ENCODE assay signal across 9 mouse cellular contexts in genomic region chr15:101859735-101860170, GRCm38 (mm10). TPM values are rescaled to one million over a fixed set of nuclear protein-coding genes. Genes with fewer than 3 reads are reported as not detected.
A peak's percentile ranks its signal among the peaks of the same experiment; 100 is the strongest.
DNase-seq lines count a peak whose midpoint lies in the region; ATAC-seq and TF ChIP-seq lines count a peak whose summit lies in the region.
"Had no signal": no experiment of that assay in that cellular context is flagged by ENCODE, and none has a peak within 500 bp of the region (broad histone marks: within the 10 kb centered on the region; RNA-seq: fewer than 3 reads in every experiment).

No protein-coding gene starts in this region.

- DNase-seq in testis, postnatal 14 days (ENCODE audit: low spot score): no peak
- peak; percentile 44 to 46 for DNase-seq in layer of hippocampus, postnatal 25 days (ENCODE audit: extremely low spot score in 1 of 2, low spot score in 1 of 2)
- DNase-seq in lung, postnatal 0 days (ENCODE audit: low spot score): peak; percentile 49
- DNase-seq in ovary, postnatal 36 days (ENCODE audit: low spot score): peak; percentile 50
- no peak for DNase-seq in spleen, postnatal 36 days (ENCODE audit: low spot score in 2 of 2)

- peaks cover 6% of the 10 kb centered on the region for H3K27me3 ChIP-seq in testis, adult 2 months (ENCODE audit: control insufficient read depth, insufficient read depth, low read length)
- peaks cover 79% of the 10 kb centered on the region for H3K27me3 ChIP-seq in embryonic facial prominence, embryonic 13.5 days
- H3K27me3 ChIP-seq in lung, postnatal 0 days (replicated peaks; ENCODE audit: insufficient read depth, low read length): 0 out of 2 replicates have a peak, but pooled peaks cover 11% of the 10 kb centered on the region

- no peaks in the 10 kb centered on the region for H3K36me3 ChIP-seq in testis, adult 2 months (ENCODE audit: control insufficient read depth, insufficient read depth, low read length)
- no peaks in the 10 kb centered on the region for H3K36me3 ChIP-seq in embryonic facial prominence, embryonic 13.5 days
- no peaks in the 10 kb centered on the region for H3K36me3 ChIP-seq in lung, postnatal 0 days (ENCODE audit: insufficient read depth, low read length)

- ATAC-seq in embryonic facial prominence, embryonic 13.5 days (ENCODE audit: insufficient number of reproducible peaks, insufficient read depth, low FRiP score, low TSS enrichment, low read depth): no peak
- peak; percentile 37 to 51; a peak in 3 of 4 replicates for ATAC-seq in hematopoietic stem cell, adult 5-6 weeks (replicated peaks in 1 of 2; ENCODE audit: insufficient read depth in 1 of 2, low FRiP score in 2 of 2, low TSS enrichment in 1 of 2, low read depth in 1 of 2, poor library complexity in 2 of 2, severe bottlenecking in 2 of 2)
- peak; percentile 33; the same call in 1 of the 2 replicates for ATAC-seq in lung, postnatal 0 days

- H3K4me1 ChIP-seq in testis, adult 2 months (ENCODE audit: control insufficient read depth, insufficient read depth, low read length): peaks cover 10% of the 10 kb centered on the region
- H3K4me1 ChIP-seq in embryonic facial prominence, embryonic 13.5 days: peaks cover 27% of the 10 kb centered on the region
- no peaks in the 10 kb centered on the region for H3K4me1 ChIP-seq in lung, postnatal 0 days (ENCODE audit: insufficient read depth, low read depth, low read length)

- H3K27ac ChIP-seq in testis, adult 2 months (ENCODE audit: control insufficient read depth, insufficient read depth, low read depth, low read length): no peak overlapping the region
- no peak overlapping the region for H3K27ac ChIP-seq in embryonic facial prominence, embryonic 13.5 days
- no peak overlapping the region for H3K27ac ChIP-seq in lung, postnatal 0 days (ENCODE audit: low read length)

- 1% methylated on average over 31 of the region's 33 CpGs for WGBS in embryonic facial prominence, embryonic 13.5 days
- under 1% methylated on average over 32 of the region's 33 CpGs for WGBS in lung, postnatal 0 days

- peak overlapping the region; percentile 67 for H3K4me3 ChIP-seq in testis, adult 2 months (ENCODE audit: control insufficient read depth, low read depth, low read length)
- peak overlapping the region; percentile 48 for H3K4me3 ChIP-seq in embryonic facial prominence, embryonic 13.5 days
- peak overlapping the region; percentile 28 for H3K4me3 ChIP-seq in lung, postnatal 0 days (ENCODE audit: low read depth, low read length)
- H3K4me3 ChIP-seq: myocyte had no signal

- TF ChIP-seq POLR2A in testis, adult 2 months (IDR thresholded peaks at IDR 0.05; ENCODE audit: control insufficient read depth, low read depth, low read length): no peak

- H3K9ac ChIP-seq in embryonic facial prominence, embryonic 13.5 days: peak overlapping the region; percentile 66
- no peak overlapping the region for H3K9ac ChIP-seq in lung, postnatal 0 days (replicated peaks; ENCODE audit: low read depth)

- no peak for TF ChIP-seq EP300 in lung, postnatal 0 days (IDR thresholded peaks at IDR 0.05)

- peak overlapping the region; percentile 84 for H3K4me2 ChIP-seq in embryonic facial prominence, embryonic 13.5 days
- peak overlapping the region; percentile 59 for H3K4me2 ChIP-seq in lung, postnatal 0 days (replicated peaks; ENCODE audit: low read depth, low read length)

- H3K9me3 ChIP-seq in embryonic facial prominence, embryonic 13.5 days: no peaks in the 10 kb centered on the region
- no peaks in the 10 kb centered on the region for H3K9me3 ChIP-seq in lung, postnatal 0 days (ENCODE audit: low read length)

- no peak for TF ChIP-seq CTCF in testis, adult 2 months (IDR thresholded peaks at IDR 0.05; ENCODE audit: control insufficient read depth, insufficient read depth, insufficient replicate concordance, low read depth, low read length)
- TF ChIP-seq CTCF in lung, postnatal 0 days (IDR thresholded peaks at IDR 0.05): no peak

RNA-seq across cellular contexts. Expression of gene Krt1, which starts 9.2 kb away (rescaled TPM):
- polyA plus RNA-seq in testis, adult 2 months (2012; rRNA removed): 0.13 TPM in 1 of 2 replicates, not detected in the other
- polyA plus RNA-seq in embryonic facial prominence, embryonic 13.5 days (2015; fragmentation: Nextera tagmentation; extraction: Ambion mirVana): 30.3 and 54.6 TPM in 2 replicates
- not detected in 2 replicates for total RNA-seq in hematopoietic stem cell, adult 5-6 weeks (2017)
- total RNA-seq in layer of hippocampus, postnatal 25 days (2021): 1 to 10 TPM; 3.5 to 4.1 TPM
- polyA plus RNA-seq in lung, postnatal 0 days (2015; fragmentation: Nextera tagmentation; extraction: Ambion mirVana): 0.42 and 0.82 TPM in 2 replicates
- polyA plus RNA-seq: myocyte had no signal

RNA-seq across cellular contexts. Expression of gene Krt77, which starts 9.8 kb away (rescaled TPM):
- polyA plus RNA-seq in testis, adult 2 months (2012; rRNA removed): 0.57 and 0.88 TPM in 2 replicates
- 0.43 and 0.91 TPM in 2 replicates for polyA plus RNA-seq in embryonic facial prominence, embryonic 13.5 days (2015; fragmentation: Nextera tagmentation; extraction: Ambion mirVana)
- not detected in 2 replicates for total RNA-seq in hematopoietic stem cell, adult 5-6 weeks (2017)
- 10 to 100 TPM in 1 of 2 experiments, 1 to 10 TPM in 1; 9.4 to 11.3 TPM for total RNA-seq in layer of hippocampus, postnatal 25 days (2021)
- polyA plus RNA-seq in lung, postnatal 0 days (2015; fragmentation: Nextera tagmentation; extraction: Ambion mirVana): not detected in 2 replicates
- polyA plus RNA-seq: myocyte had no signal

RNA-seq across cellular contexts. Expression of gene Krt76, which starts 33.0 kb away (rescaled TPM):
- 0.18 and 0.20 TPM in 2 replicates for polyA plus RNA-seq in testis, adult 2 months (2012; rRNA removed)
- 0.40 and 0.56 TPM in 2 replicates for polyA plus RNA-seq in embryonic facial prominence, embryonic 13.5 days (2015; fragmentation: Nextera tagmentation; extraction: Ambion mirVana)
- not detected in 2 replicates for total RNA-seq in hematopoietic stem cell, adult 5-6 weeks (2017)
- not detected for total RNA-seq in layer of hippocampus, postnatal 25 days (2021)
- polyA plus RNA-seq in lung, postnatal 0 days (2015; fragmentation: Nextera tagmentation; extraction: Ambion mirVana): not detected in 2 replicates
- polyA plus RNA-seq: myocyte had no signal

RNA-seq across cellular contexts. Expression of gene Krt2, which starts 41.8 kb away (rescaled TPM):
- polyA plus RNA-seq in testis, adult 2 months (2012; rRNA removed): not detected in 2 replicates
- 0.17 TPM in 1 of 2 replicates, not detected in the other for polyA plus RNA-seq in embryonic facial prominence, embryonic 13.5 days (2015; fragmentation: Nextera tagmentation; extraction: Ambion mirVana)
- total RNA-seq in hematopoietic stem cell, adult 5-6 weeks (2017): not detected in 2 replicates
- 1 to 10 TPM; 5.2 to 5.4 TPM for total RNA-seq in layer of hippocampus, postnatal 25 days (2021)
- polyA plus RNA-seq in lung, postnatal 0 days (2015; fragmentation: Nextera tagmentation; extraction: Ambion mirVana): not detected in 2 replicates
- polyA plus RNA-seq: myocyte had no signal

RNA-seq across cellular contexts. Expression of gene Krt73, which starts 57.6 kb away (rescaled TPM):
- 1.4 and 1.6 TPM in 2 replicates for polyA plus RNA-seq in testis, adult 2 months (2012; rRNA removed)
- 1.2 and 1.4 TPM in 2 replicates for polyA plus RNA-seq in embryonic facial prominence, embryonic 13.5 days (2015; fragmentation: Nextera tagmentation; extraction: Ambion mirVana)
- not detected in 2 replicates for total RNA-seq in hematopoietic stem cell, adult 5-6 weeks (2017)
- 1 to 10 TPM; 7.3 to 9.0 TPM for total RNA-seq in layer of hippocampus, postnatal 25 days (2021)
- not detected in 2 replicates for polyA plus RNA-seq in lung, postnatal 0 days (2015; fragmentation: Nextera tagmentation; extraction: Ambion mirVana)
- polyA plus RNA-seq: myocyte had no signal

Comparison
In these comparisons a context has a peak if more than half of its experiments do, and no peak if none do; other contexts are left out.
1. DNase-seq: peak in layer of hippocampus, postnatal 25 days (2 of 2), lung, postnatal 0 days (single experiment) and ovary, postnatal 36 days (single experiment); none in testis, postnatal 14 days (single experiment) and spleen, postnatal 36 days (0 of 2).
2. RNA of gene Krt1, which starts 9.2 kb away (polyA plus RNA-seq): 30.3 to 54.6 TPM in embryonic facial prominence, embryonic 13.5 days; 0.42 to 0.82 TPM in lung, postnatal 0 days and 0.13 TPM in testis, adult 2 months; every median in the first group is over 10 times any median in the second.
3. Peak in every context shown above with its lines, with median percentiles within 50 percentile points of each other: H3K4me3 ChIP-seq.